ENCODE assay signal across 8 mouse cellular contexts in genomic region chr10:37140166-37140735, GRCm38 (mm10). TPM values are rescaled to one million over a fixed set of nuclear protein-coding genes. Genes with fewer than 3 reads are reported as not detected.
A peak's percentile ranks its signal among the peaks of the same experiment; 100 is the strongest.
DNase-seq lines count a peak whose midpoint lies in the region; ATAC-seq and TF ChIP-seq lines count a peak whose summit lies in the region.

No protein-coding gene starts in this region.

- H3K27ac ChIP-seq in hindbrain, embryonic 14.5 days, result peak overlapping the region; percentile 100
- H3K27ac ChIP-seq in liver, embryonic 14.5 days, result no peak overlapping the region; the same call in 1 of the 2 replicates

- peak; percentile 42 for DNase-seq in gastrocnemius, adult 18-20 months (ENCODE audit: low spot score)
- no peak for DNase-seq in gastrocnemius, postnatal 25 days
- DNase-seq in 3T3-L1 (ENCODE audit: low read depth, low spot score), result peak; percentile 79
- DNase-seq in c-Kit-positive CD71-negative TER-119-negative erythroid progenitor cells, embryonic 14.5 days (ENCODE audit: low read depth), result peak; percentile 22
- DNase-seq in hindbrain, embryonic 14.5 days (ENCODE audit: low spot score), result peak; percentile 67
- no peak for DNase-seq in liver, embryonic 14.5 days (ENCODE audit: low read depth in 3 of 3, low spot score in 3 of 3)
- peak; percentile 26 for DNase-seq in skeletal muscle tissue, adult 2 months (ENCODE audit: low read depth, low spot score)
- no peak for DNase-seq in ovary, postnatal 36 days (ENCODE audit: low spot score)

- no peak for TF ChIP-seq EP300 in liver, embryonic 14.5 days (IDR thresholded peaks at IDR 0.05; ENCODE audit: low read depth)

- peaks cover 13% of the 10 kb centered on the region for H3K36me3 ChIP-seq in hindbrain, embryonic 14.5 days (replicated peaks; ENCODE audit: control insufficient read depth, insufficient read depth)
- no peaks in the 10 kb centered on the region for H3K36me3 ChIP-seq in liver, embryonic 14.5 days (replicated peaks; ENCODE audit: control insufficient read depth, insufficient read depth, low read depth)

- peak overlapping the region; percentile 95 for H3K4me3 ChIP-seq in hindbrain, embryonic 14.5 days (replicated peaks; ENCODE audit: low read length)
- peak overlapping the region; percentile 62 to 63 for H3K4me3 ChIP-seq in liver, embryonic 14.5 days (ENCODE audit: insufficient read depth in 1 of 2, low read depth in 2 of 2, low read length in 2 of 2)

- H3K27me3 ChIP-seq in hindbrain, embryonic 14.5 days (ENCODE audit: control insufficient read depth, insufficient read depth, low read length), result no peaks in the 10 kb centered on the region
- peaks cover 57% of the 10 kb centered on the region for H3K27me3 ChIP-seq in liver, embryonic 14.5 days (ENCODE audit: control insufficient read depth, insufficient read depth, low read length)

- 0 out of 2 replicates have a peak, but pooled peaks cover 6% of the 10 kb centered on the region for H3K4me1 ChIP-seq in hindbrain, embryonic 14.5 days (replicated peaks; ENCODE audit: control insufficient read depth, insufficient read depth, low read length)
- H3K4me1 ChIP-seq in liver, embryonic 14.5 days (replicated peaks; ENCODE audit: control insufficient read depth in 2 of 2, insufficient read depth in 2 of 2, low read length in 1 of 2), result peaks cover 0 to 4% of the 10 kb centered on the region in 2 experiments; a peak in 1 of 4 replicates

- no peak for TF ChIP-seq CTCF in liver, embryonic 14.5 days (IDR thresholded peaks at IDR 0.05; ENCODE audit: low read depth)

- ATAC-seq in hindbrain, embryonic 14.5 days (ENCODE audit: low FRiP score), result no peak
- no peak for ATAC-seq in liver, embryonic 14.5 days (ENCODE audit: insufficient read depth)

- peak overlapping the region; percentile 100 for H3K9ac ChIP-seq in hindbrain, embryonic 14.5 days
- H3K9ac ChIP-seq in liver, embryonic 14.5 days (replicated peaks), result peak overlapping the region; percentile 51

- H3K4me2 ChIP-seq in hindbrain, embryonic 14.5 days (replicated peaks), result peak overlapping the region; percentile 64
- peak overlapping the region; percentile 73 for H3K4me2 ChIP-seq in liver, embryonic 14.5 days (ENCODE audit: low read depth)

- H3K9me3 ChIP-seq in hindbrain, embryonic 14.5 days (ENCODE audit: control insufficient read depth, low read length), result no peaks in the 10 kb centered on the region
- no peaks in the 10 kb centered on the region for H3K9me3 ChIP-seq in liver, embryonic 14.5 days (ENCODE audit: control insufficient read depth, low read length)

- WGBS in hindbrain, embryonic 14.5 days, result under 1% methylated on average over 24 of the region's 24 CpGs
- WGBS in liver, embryonic 14.5 days (ENCODE audit: insufficient replicate concordance), result under 1% methylated on average over 24 of the region's 24 CpGs

RNA-seq across cellular contexts. Expression of gene Marcks, which starts 1.5 kb away (rescaled TPM):
- total RNA-seq in gastrocnemius, adult 18-20 months (2021), result 10 to 100 TPM; 16.4 to 21.0 TPM
- total RNA-seq in gastrocnemius, postnatal 25 days (2021), result 10 to 100 TPM; 35.4 to 37.6 TPM
- 296 and 310 TPM in 2 replicates for polyA plus RNA-seq in hindbrain, embryonic 14.5 days (2014; fragmentation: Nextera tagmentation; extraction: Ambion mirVana)
- 12.1 and 16.3 TPM in 2 replicates for polyA plus RNA-seq in liver, embryonic 14.5 days (2012; rRNA removed)
- 22.2 and 22.3 TPM in 2 replicates for polyA plus RNA-seq in liver, embryonic 14.5 days (2014; fragmentation: Nextera tagmentation; extraction: Ambion mirVana)

Comparison
In these comparisons a context has a peak if more than half of its experiments do, and no peak if none do; other contexts are left out.
1. DNase-seq: peak in gastrocnemius, adult 18-20 months (single experiment), 3T3-L1 (single experiment), c-Kit-positive CD71-negative TER-119-negative erythroid progenitor cells, embryonic 14.5 days (single experiment), hindbrain, embryonic 14.5 days (single experiment) and skeletal muscle tissue, adult 2 months (single experiment); none in gastrocnemius, postnatal 25 days (single experiment), liver, embryonic 14.5 days (0 of 3) and ovary, postnatal 36 days (single experiment).